Mouse (Mus musculus) midbrain, embryonic 16.5 days (tissue): ENCODE measurements around the gene Tdp2. TPM values are rescaled to one million over a fixed set of nuclear protein-coding genes. Genes with fewer than 3 reads are reported as not detected.

Source experiments
- ATAC-seq: fragments of 200-750 bp; cut with Nextera tagmentation; 2 replicates; pipeline ENCODE4 v1.8.0; 2017; ENCODE audit warnings: moderate TSS enrichment
- H3K27ac ChIP-seq: fragments of 300-500 bp; sonication (generic); 2 replicates; pipeline ENCODE4 v1.5.1; 2014; ENCODE audit warnings: mild to moderate bottlenecking, low read length, mixed read lengths
- H3K27me3 ChIP-seq: fragments of 300-500 bp; sonication (generic); 2 replicates; pipeline ENCODE4 v1.6.1; 2014; ENCODE audit warnings: low read depth, low read length, mixed read lengths; ENCODE audit not compliant: control insufficient read depth, insufficient read depth
- H3K36me3 ChIP-seq: fragments of 300-500 bp; sonication (generic); 2 replicates; pipeline ENCODE4 v1.6.1; 2014; ENCODE audit warnings: mild to moderate bottlenecking, low read length, moderate library complexity, mixed read lengths; ENCODE audit not compliant: control insufficient read depth, insufficient read depth
- H3K4me1 ChIP-seq: fragments of 300-500 bp; sonication (generic); 2 replicates; pipeline ENCODE4 v1.6.1; 2014; ENCODE audit warnings: mild to moderate bottlenecking, low read length, mixed read lengths; ENCODE audit not compliant: control insufficient read depth, insufficient read depth
- H3K4me2 ChIP-seq: fragments of 300-500 bp; sonication (generic); 2 replicates; pipeline ENCODE4 v1.6.1; 2014; ENCODE audit warnings: mild to moderate bottlenecking, low read length, mixed read lengths
- H3K4me3 ChIP-seq: fragments of 300-500 bp; sonication (generic); 2 replicates; pipeline ENCODE4 v1.5.1; 2014; ENCODE audit warnings: low read depth, mild to moderate bottlenecking, low read length, moderate library complexity, mixed read lengths
- H3K9ac ChIP-seq: fragments of 300-500 bp; sonication (generic); 2 replicates; pipeline ENCODE4 v1.6.1; 2014; ENCODE audit warnings: low read depth, low read length, mixed read lengths
- H3K9me3 ChIP-seq: fragments of 300-500 bp; sonication (generic); replicated peaks from 2 replicates; pipeline ENCODE4 v1.6.1; 2014; ENCODE audit warnings: mild to moderate bottlenecking, low read length, mixed read lengths; ENCODE audit not compliant: control insufficient read depth, poor library complexity, severe bottlenecking
- WGBS: fragments of 180-500 bp; shearing (Covaris S2); extraction: QIAGEN DNeasy Blood & Tissue Kit; methylation state at CpG from one replicate; pipeline ENCODE4 v1.1.7; 2014; 5-methylcytosine and 5-hydroxymethylcytosine counted together
- polyA plus RNA-seq: library from polyadenylated mRNA; unstranded; fragments of >200 nt; fragmentation: Nextera tagmentation; extraction: Ambion mirVana; gene quantifications from 2 replicates; pipeline ENCODE4 v1.2.1, GENCODE M21; 2015

Gene Tdp2
- polyA plus RNA-seq = 26.5 and 32.0 TPM in 2 replicates

DNA sequence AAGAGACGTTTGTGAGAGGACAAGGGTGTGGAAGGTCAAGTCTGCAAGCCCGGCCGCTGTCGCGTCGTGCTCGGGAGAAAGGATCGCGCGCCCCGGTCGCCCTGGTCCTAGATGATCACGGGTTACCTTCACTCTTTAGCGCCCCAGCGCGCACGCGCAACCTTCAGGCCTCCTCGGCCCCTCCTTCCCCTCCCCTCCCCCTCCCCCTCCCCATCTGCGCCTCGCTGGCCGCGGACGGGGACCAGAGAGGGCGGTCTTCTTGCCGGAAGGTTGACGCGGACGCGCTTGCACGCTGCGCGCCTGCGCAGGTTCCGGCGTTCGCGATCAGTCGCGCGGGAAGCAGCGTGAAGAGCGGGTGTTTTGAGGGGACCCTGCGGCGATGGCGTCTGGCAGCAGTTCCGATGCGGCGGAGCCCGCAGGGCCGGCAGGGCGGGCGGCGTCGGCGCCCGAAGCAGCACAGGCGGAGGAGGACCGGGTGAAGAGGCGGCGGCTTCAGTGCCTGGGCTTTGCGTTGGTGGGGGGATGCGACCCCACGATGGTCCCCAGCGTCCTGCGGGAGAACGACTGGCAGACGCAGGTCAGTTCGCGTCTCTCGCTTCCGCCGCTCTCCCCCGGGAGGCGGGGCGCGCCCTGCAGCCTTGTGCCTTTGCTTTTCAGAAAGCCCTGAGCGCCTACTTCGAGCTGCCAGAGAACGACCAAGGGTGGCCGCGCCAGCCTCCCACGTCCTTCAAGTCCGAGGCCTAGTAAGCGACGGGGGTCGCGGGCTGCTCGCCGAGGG, at the start of gene Tdp2, which contains the start of gene Acot13:
TSS of gene Tdp2 (plus strand) at position 327 of the 778 bp plus-strand sequence.
TSS of gene Acot13 (minus strand) at position 188 of the 778 bp plus-strand sequence.
- H3K27ac ChIP-seq = peak within 1 kb of the TSS; percentile 88
- ATAC-seq = peak; percentile 97
- H3K9ac ChIP-seq = peak within 1 kb of the TSS; percentile 83
- peak within 1 kb of the TSS; percentile 61 for H3K4me3 ChIP-seq
- no peaks in the 10 kb centered on the region for H3K36me3 ChIP-seq
- H3K4me1 ChIP-seq = peaks cover 24% of the 10 kb centered on the region
- peak within 1 kb of the TSS; percentile 65 for H3K4me2 ChIP-seq
- WGBS = 0% methylated on average over 74 of the region's 90 CpGs
- no peaks in the 10 kb centered on the region for H3K9me3 ChIP-seq
- no peaks in the 10 kb centered on the region for H3K27me3 ChIP-seq

DNA sequence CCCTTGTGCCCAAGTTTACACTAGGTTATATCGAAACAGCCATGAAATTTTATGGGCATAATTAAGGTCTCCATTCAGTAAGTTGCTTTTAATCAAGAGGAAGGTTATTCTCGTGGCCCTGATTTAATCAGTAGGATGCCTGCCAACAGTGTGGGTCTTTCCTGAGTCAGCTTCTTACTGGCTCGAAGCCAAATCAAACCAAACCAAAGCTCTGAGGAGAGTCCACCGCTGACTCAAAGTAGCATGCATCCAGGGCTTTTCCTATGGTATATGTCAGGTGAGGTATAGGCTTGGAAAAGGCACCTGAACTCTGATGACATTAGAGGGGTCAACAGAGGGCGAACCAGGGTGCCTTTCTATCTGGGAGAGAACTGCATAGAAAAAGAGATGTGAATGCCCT, 49.6 kb upstream of the Tdp2 start:
- Histone ChIP-seq H3K9ac (no peak overlapping the region), H3K4me3 (no peak overlapping the region), H3K36me3 (no peaks in the 10 kb centered on the region), H3K27ac (no peak overlapping the region), H3K9me3 (no peaks in the 10 kb centered on the region), H3K4me1 (no peaks in the 10 kb centered on the region), H3K27me3 (no peaks in the 10 kb centered on the region), H3K4me2 (no peak overlapping the region)
- 67% methylated on average over 5 of the region's 5 CpGs for WGBS
- ATAC-seq = no peak

DNA sequence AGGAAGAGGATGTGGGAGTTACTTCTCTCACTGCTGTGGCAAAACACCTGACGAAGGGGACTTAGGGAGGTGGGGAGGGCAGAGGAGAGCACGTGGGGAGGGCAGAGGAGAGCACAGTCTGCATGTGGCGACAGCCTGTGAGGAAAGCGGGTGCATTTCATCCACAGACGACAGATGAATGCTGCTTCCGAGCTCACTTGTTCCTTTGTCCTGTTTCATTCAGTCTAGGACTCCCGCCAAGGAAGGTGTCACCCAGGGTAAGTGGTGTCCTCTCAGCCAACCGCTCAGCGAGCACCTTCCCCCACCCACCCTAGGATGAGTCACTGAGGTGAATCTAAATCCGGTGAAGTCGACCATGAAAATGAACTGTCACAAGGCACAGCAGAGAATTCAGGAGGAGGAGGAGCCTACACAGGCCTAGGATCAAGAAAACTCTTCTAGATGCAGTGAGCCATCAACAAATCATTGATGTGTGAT, 45.4 kb upstream of the Tdp2 start:
- Histone ChIP-seq H3K27ac (no peak overlapping the region), H3K4me1 (no peaks in the 10 kb centered on the region), H3K9ac (no peak overlapping the region), H3K4me3 (no peak overlapping the region), H3K36me3 (no peaks in the 10 kb centered on the region), H3K9me3 (no peaks in the 10 kb centered on the region), H3K27me3 (no peaks in the 10 kb centered on the region), H3K4me2 (no peak overlapping the region)
- ATAC-seq = no peak
- WGBS = 41% methylated on average over 11 of the region's 11 CpGs

DNA sequence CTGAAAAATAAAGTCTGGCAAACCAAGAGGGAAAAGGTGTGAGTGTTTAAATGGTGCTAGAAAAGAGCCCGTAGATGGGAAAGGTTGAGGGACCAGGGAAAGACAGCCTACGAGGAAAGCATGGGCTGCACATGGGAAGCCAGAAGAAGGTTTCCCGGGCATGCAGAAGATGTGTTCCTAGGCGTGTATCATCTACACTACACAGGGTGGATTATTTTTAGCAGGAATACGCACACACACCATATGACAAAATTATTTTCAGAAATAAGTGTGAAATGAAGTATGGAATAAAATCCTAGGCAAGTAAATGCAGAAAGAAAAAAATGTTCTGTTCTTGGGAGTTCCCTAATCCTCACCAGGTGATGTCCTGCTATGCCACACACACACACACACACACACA, 44.0 kb upstream of the Tdp2 start:
- no peaks in the 10 kb centered on the region for H3K9me3 ChIP-seq
- 93% methylated on average over 5 of the region's 5 CpGs for WGBS
- no peaks in the 10 kb centered on the region for H3K36me3 ChIP-seq
- H3K4me2 ChIP-seq = no peak overlapping the region
- H3K4me1 ChIP-seq = no peaks in the 10 kb centered on the region
- H3K27me3 ChIP-seq = no peaks in the 10 kb centered on the region
- no peak overlapping the region for H3K27ac ChIP-seq
- ATAC-seq = no peak
- H3K9ac ChIP-seq = no peak overlapping the region
- no peak overlapping the region for H3K4me3 ChIP-seq

DNA sequence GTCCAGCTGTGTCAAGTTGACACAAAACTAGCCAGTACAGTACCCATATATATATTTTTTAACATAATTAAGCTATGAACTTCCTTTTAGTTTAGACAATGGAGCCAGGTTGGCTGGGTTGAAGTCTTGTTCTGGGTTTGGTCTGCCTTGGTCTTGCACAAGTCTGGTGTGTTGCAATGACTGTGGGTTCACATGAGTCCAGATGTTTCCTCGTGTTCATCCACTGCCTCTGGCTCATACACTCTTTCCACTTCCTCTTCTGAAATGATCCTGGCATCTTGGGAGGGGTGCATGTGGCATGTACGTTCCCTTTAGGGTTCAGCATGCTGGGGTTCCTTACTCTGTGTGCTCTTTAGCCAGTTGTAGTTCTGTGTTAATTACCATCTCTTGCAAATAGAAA, 40.1 kb upstream of the Tdp2 start:
- 76% methylated on average over 2 of the region's 2 CpGs for WGBS
- Histone ChIP-seq H3K27me3 (no peaks in the 10 kb centered on the region), H3K36me3 (no peaks in the 10 kb centered on the region), H3K4me1 (no peaks in the 10 kb centered on the region), H3K4me3 (no peak overlapping the region), H3K27ac (no peak overlapping the region), H3K9ac (no peak overlapping the region), H3K4me2 (no peak overlapping the region), H3K9me3 (no peaks in the 10 kb centered on the region)
- ATAC-seq = no peak

DNA sequence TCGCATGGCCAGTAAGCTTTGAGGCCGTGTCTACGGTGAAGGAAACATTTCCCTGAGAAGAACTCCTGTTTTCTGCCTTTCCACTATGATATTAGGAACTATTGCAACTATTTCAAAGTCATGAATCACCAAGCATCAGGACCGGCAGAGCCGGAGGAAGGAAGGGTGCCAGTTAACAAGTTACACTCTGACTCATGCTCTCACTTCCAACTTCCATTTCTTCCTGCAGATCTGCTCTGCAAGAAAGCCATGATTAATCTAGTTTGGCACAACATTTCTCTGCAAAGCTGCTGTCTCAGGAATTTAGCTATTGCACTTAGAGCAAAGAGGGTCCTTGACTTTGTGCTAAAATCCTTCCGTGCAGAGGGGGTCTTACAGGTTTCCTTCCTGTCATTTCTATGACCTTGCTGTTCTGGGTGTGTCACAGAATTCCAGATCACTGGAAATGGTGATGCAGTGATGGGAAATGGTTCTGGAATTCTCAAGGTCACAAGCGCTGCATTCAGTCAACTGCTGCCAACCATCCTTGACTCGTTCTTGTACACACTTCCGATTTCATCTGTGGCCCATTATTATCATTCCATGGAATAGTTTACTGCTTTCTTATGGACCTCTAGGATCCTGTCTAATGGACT, 39.0 kb upstream of the Tdp2 start:
- Histone ChIP-seq H3K27ac (no peak overlapping the region), H3K36me3 (no peaks in the 10 kb centered on the region), H3K4me2 (no peak overlapping the region), H3K4me1 (no peaks in the 10 kb centered on the region), H3K9me3 (no peaks in the 10 kb centered on the region), H3K27me3 (no peaks in the 10 kb centered on the region), H3K4me3 (no peak overlapping the region), H3K9ac (no peak overlapping the region)
- ATAC-seq = no peak
- 93% methylated on average over 9 of the region's 9 CpGs for WGBS

DNA sequence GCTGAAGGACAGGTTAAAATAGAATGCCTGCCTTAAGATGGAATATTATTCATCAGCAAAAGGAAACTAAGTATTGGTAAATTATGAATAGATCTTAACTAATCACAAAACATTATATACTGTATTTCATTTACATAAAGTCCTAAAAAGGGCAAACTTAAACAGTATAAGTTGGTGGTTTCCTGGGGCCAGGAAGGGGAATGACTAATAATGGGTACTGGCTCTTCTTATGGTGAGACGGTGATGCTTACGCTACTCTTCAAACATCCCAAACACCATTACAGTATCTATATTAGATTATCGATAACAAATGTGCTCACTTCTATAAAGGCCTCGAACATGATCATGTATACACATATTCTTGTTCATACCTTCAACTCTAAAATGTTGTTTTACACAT, 32.8 kb upstream of the Tdp2 start:
- Histone ChIP-seq H3K4me2 (no peak overlapping the region), H3K9me3 (no peaks in the 10 kb centered on the region), H3K27me3 (no peaks in the 10 kb centered on the region), H3K4me1 (peaks cover 14% of the 10 kb centered on the region), H3K4me3 (no peak overlapping the region), H3K27ac (no peak overlapping the region), H3K9ac (no peak overlapping the region), H3K36me3 (no peaks in the 10 kb centered on the region)
- WGBS = 98% methylated on average over 4 of the region's 4 CpGs
- ATAC-seq = no peak

DNA sequence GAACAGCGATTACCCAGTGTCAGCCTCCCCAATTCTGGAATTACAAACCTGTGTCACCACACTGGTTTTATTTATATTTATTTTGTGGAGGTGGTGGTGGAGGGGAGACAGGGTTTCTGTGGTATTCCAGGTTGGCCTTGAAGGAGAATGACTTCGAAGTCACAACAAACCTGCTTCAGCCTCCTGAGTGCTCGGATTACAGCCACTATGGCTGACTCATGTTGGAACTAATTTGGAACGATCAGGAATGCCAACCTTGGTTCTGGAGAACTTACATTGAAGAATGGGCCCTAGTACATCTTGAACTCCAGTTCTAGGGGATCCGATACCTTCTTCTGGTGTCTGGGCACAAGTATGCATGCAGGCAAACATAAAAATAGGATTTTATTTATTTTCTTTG, 32.1 kb upstream of the Tdp2 start:
- 70% methylated on average over 5 of the region's 5 CpGs for WGBS
- H3K36me3 ChIP-seq = no peaks in the 10 kb centered on the region
- ATAC-seq = no peak
- H3K27me3 ChIP-seq = no peaks in the 10 kb centered on the region
- H3K9ac ChIP-seq = no peak overlapping the region
- H3K4me3 ChIP-seq = peak overlapping the region; percentile 61; the same call in 1 of the 2 replicates
- H3K9me3 ChIP-seq = no peaks in the 10 kb centered on the region
- H3K4me2 ChIP-seq = peak overlapping the region; percentile 76
- H3K4me1 ChIP-seq = peaks cover 20% of the 10 kb centered on the region
- H3K27ac ChIP-seq = no peak overlapping the region
